Mouse (Mus musculus) cortical plate, adult 2 months (tissue): ENCODE data around the gene Clcn1. TPM values are rescaled to one million over a fixed set of nuclear protein-coding genes. Genes with fewer than 3 reads are reported as not detected.

Source experiments
- H3K27ac ChIP-seq: fragments of 200-500 bp; 2 replicates; pipeline ENCODE4 v1.5.1; 2012; ENCODE audit warnings: low read length, control low read depth, inconsistent platforms; ENCODE audit not compliant: insufficient read depth
- H3K4me1 ChIP-seq: fragments of 200-500 bp; 2 replicates; pipeline ENCODE4 v1.6.1; 2011; ENCODE audit warnings: low read length; ENCODE audit not compliant: control insufficient read depth, insufficient read depth
- H3K4me3 ChIP-seq: fragments of 200-500 bp; 2 replicates; pipeline ENCODE4 v1.5.1; 2011; ENCODE audit warnings: mild to moderate bottlenecking, low read length, control low read depth; ENCODE audit not compliant: insufficient read depth
- CTCF ChIP-seq: fragments of 200-500 bp; IDR thresholded peaks from 2 replicates; pipeline ENCODE4 v1.5.1; 2011; ENCODE audit warnings: mild to moderate bottlenecking, control low read depth, low read length; ENCODE audit not compliant: insufficient read depth; ENCODE audit errors: extremely low read depth
- POLR2A ChIP-seq: fragments of 200-500 bp; IDR thresholded peaks from 2 replicates; pipeline ENCODE4 v1.6.1; 2011; ENCODE audit warnings: mild to moderate bottlenecking, low read length, control low read depth; ENCODE audit not compliant: insufficient read depth; ENCODE audit errors: extremely low read depth
- polyA plus RNA-seq: library from polyadenylated mRNA; depleted of rRNA; stranded (reverse); fragments of >200 nt; gene quantifications from 2 replicates; pipeline ENCODE4 v1.2.3, GENCODE M21; 2012

Clcn1 gene
- polyA plus RNA-seq, 1 experiment = 6.8 TPM

GRCm38 (mm10) chr6:42355366-42355765, 68.9 kb downstream of the Clcn1 start:
- TF ChIP-seq CTCF (no peak), POLR2A (no peak)

GRCm38 (mm10) chr6:42355794-42356600, 69.5 kb downstream of the Clcn1 start:
- Histone ChIP-seq H3K4me1 (peaks cover 12% of the 10 kb centered on the region), H3K27ac (no peak overlapping the region), H3K4me3 (no peak overlapping the region)
- TF ChIP-seq CTCF (no peak), POLR2A (no peak)

More at GRCm38 (mm10) chr6:42355366-42355765, 68.9 kb downstream of the Clcn1 start:
- peaks cover 15% of the 10 kb centered on the region for H3K4me1 ChIP-seq
- H3K4me3 ChIP-seq = no peak overlapping the region
- H3K27ac ChIP-seq = no peak overlapping the region

- peaks cover 10% of the 10 kb centered on the region for H3K4me1 ChIP-seq
- H3K27ac ChIP-seq = no peak overlapping the region
- no peak overlapping the region for H3K4me3 ChIP-seq
- no peak for TF ChIP-seq POLR2A
- TF ChIP-seq CTCF = no peak
These were observed 70.4 kb downstream of the Clcn1 start for GRCm38 (mm10) chr6:42356913-42357312.

GRCm38 (mm10) chr6:42357901-42358300, 71.4 kb downstream of the Clcn1 start:
- H3K4me3 ChIP-seq = no peak overlapping the region
- no peak overlapping the region for H3K27ac ChIP-seq
- no peak for TF ChIP-seq CTCF
- no peak for TF ChIP-seq POLR2A

GRCm38 (mm10) chr6:42358901-42359300, 72.4 kb downstream of the Clcn1 start:
- TF ChIP-seq POLR2A (no peak), CTCF (no peak)

More at GRCm38 (mm10) chr6:42357901-42358300, 71.4 kb downstream of the Clcn1 start:
- H3K4me1 ChIP-seq = peaks cover 10% of the 10 kb centered on the region

GRCm38 (mm10) chr6:42359364-42360147, 73.1 kb downstream of the Clcn1 start:
- H3K4me1 ChIP-seq = peaks cover 1% of the 10 kb centered on the region; the same call in 1 of the 2 replicates
- H3K27ac ChIP-seq = no peak overlapping the region
- TF ChIP-seq CTCF (no peak), POLR2A (no peak)
- no peak overlapping the region for H3K4me3 ChIP-seq

More at GRCm38 (mm10) chr6:42358901-42359300, 72.4 kb downstream of the Clcn1 start:
- no peak overlapping the region for H3K27ac ChIP-seq
- peaks cover 4% of the 10 kb centered on the region for H3K4me1 ChIP-seq
- no peak overlapping the region for H3K4me3 ChIP-seq

GRCm38 (mm10) chr6:42360231-42360840, 73.9 kb downstream of the Clcn1 start:
- H3K4me1 ChIP-seq = no peaks in the 10 kb centered on the region
- no peak for TF ChIP-seq POLR2A
- no peak for TF ChIP-seq CTCF
- no peak overlapping the region for H3K27ac ChIP-seq
- H3K4me3 ChIP-seq = no peak overlapping the region

GRCm38 (mm10) chr6:42361041-42361895, 74.8 kb downstream of the Clcn1 start:
- TF ChIP-seq POLR2A (no peak), CTCF (no peak)
- Histone ChIP-seq H3K4me1 (no peaks in the 10 kb centered on the region), H3K4me3 (no peak overlapping the region), H3K27ac (no peak overlapping the region)

- TF ChIP-seq CTCF (no peak), POLR2A (no peak)
- H3K4me1 ChIP-seq = no peaks in the 10 kb centered on the region
- no peak overlapping the region for H3K4me3 ChIP-seq
- no peak overlapping the region for H3K27ac ChIP-seq
These were observed 75.6 kb downstream of the Clcn1 start for GRCm38 (mm10) chr6:42362074-42362473.
